Mouse (Mus musculus) ES-E14 (cell line): ENCODE measurements around the gene Dcaf12.

Experiments used
- CHD2 ChIP-seq: IDR thresholded peaks from 2 replicates; pipeline ENCODE4 v1.6.1; 2014; ENCODE audit warnings: mild to moderate bottlenecking, low read depth, low read length, inconsistent platforms
- MAFK ChIP-seq: IDR thresholded peaks from 2 replicates; pipeline ENCODE4 v1.6.1; 2014; ENCODE audit warnings: mild to moderate bottlenecking, low read depth, low read length, inconsistent platforms; ENCODE audit not compliant: insufficient read depth
- ZC3H11A ChIP-seq: IDR thresholded peaks from 2 replicates; pipeline ENCODE4 v1.6.1; 2012; ENCODE audit warnings: low read depth, mild to moderate bottlenecking, inconsistent platforms, low read length, borderline replicate concordance

GRCm38 (mm10) chr4:41346011-41346410 is 31.3 kb upstream of the Dcaf12 start:
- TF ChIP-seq ZC3H11A (no peak), CHD2 (no peak), MAFK (no peak)
